In the genomic region with DNA sequence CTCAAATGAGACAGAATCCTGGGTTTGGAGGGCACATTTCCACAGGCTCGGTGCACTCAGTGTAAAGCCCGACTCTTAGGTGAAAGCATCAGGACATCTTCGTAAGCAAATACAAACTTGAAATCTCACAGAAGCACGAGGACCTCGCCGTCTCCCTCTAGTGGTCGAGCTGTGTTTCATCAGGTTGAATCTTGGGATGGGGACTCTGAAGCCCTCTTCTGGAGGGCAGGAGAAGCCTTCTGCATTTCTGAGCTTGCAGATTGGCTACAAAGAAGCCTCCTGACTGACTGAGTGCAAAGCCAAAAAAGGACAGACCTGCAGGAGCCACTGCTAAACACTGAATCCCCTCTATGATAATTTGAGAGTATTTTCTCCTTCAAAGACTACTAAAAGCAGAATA, we compare ENCODE assay signal across 9 mouse cellular contexts. TPM values are rescaled to one million over a fixed set of nuclear protein-coding genes. Genes with fewer than 3 reads are reported as not detected.
A peak's percentile ranks its signal among the peaks of the same experiment; 100 is the strongest.
DNase-seq lines count a peak whose midpoint lies in the region; TF ChIP-seq lines count a peak whose summit lies in the region.
"Had no signal": no experiment of that assay in that cellular context is flagged by ENCODE, and none has a peak within 500 bp of the region (broad histone marks: within the 10 kb centered on the region; RNA-seq: fewer than 3 reads in every experiment).

No protein-coding gene starts in this region.

- no peaks in the 10 kb centered on the region for H3K9me3 ChIP-seq in E14TG2a.4 (ENCODE audit: low read length)

- H3K4me1 ChIP-seq in E14TG2a.4 (replicated peaks; ENCODE audit: low read depth, low read length), result peaks cover 10% of the 10 kb centered on the region
- no peaks in the 10 kb centered on the region; the same call in 1 of the 2 replicates for H3K4me1 ChIP-seq in cortical plate, adult 2 months (ENCODE audit: control insufficient read depth, insufficient read depth, low read length)

- peak; percentile 70 for TF ChIP-seq CTCF in E14TG2a.4 (conservative IDR thresholded peaks at IDR 0.05; ENCODE audit: low read length)
- TF ChIP-seq CTCF in cortical plate, adult 2 months (IDR thresholded peaks at IDR 0.05; ENCODE audit: extremely low read depth, insufficient read depth, low read length), result peak; percentile 98

- TF ChIP-seq POLR2A in cortical plate, adult 2 months (IDR thresholded peaks at IDR 0.05; ENCODE audit: extremely low read depth, insufficient read depth, low read length), result no peak

- DNase-seq in adrenal gland, adult (ENCODE audit: inconsistent age in 2 of 2, low spot score in 1 of 2), result peak; percentile 66 to 87
- peak; percentile 38 for DNase-seq in gastrocnemius, postnatal 25 days
- peak; percentile 54 to 64 for DNase-seq in layer of hippocampus, adult 8-10 months (ENCODE audit: low spot score in 2 of 2)
- peak; percentile 78 for DNase-seq in lung, postnatal 25 days (ENCODE audit: low spot score)
- DNase-seq in right cerebral cortex, postnatal 36 days (ENCODE audit: low spot score in 2 of 2), result peak; percentile 32 to 55
- peak; percentile 64 to 72 for DNase-seq in urinary bladder, postnatal 4 days (ENCODE audit: low spot score in 2 of 2)

- no peak overlapping the region for H3K4me3 ChIP-seq in E14TG2a.4 (replicated peaks; ENCODE audit: low read length)
- no peak overlapping the region for H3K4me3 ChIP-seq in cortical plate, adult 2 months (ENCODE audit: insufficient read depth, low read length)

- no peaks in the 10 kb centered on the region for H3K36me3 ChIP-seq in E14TG2a.4 (ENCODE audit: insufficient read depth, low read length)

- H3K27ac ChIP-seq in cortical plate, adult 2 months (ENCODE audit: insufficient read depth, low read length), result no peak overlapping the region
- H3K27ac ChIP-seq: macrophage had no signal

- H3K27me3 ChIP-seq in E14TG2a.4 (ENCODE audit: insufficient read depth, low read length), result peaks cover 24% of the 10 kb centered on the region

RNA-seq across cellular contexts. Expression of gene Tmem252, which starts 39.2 kb away (rescaled TPM):
- polyA plus RNA-seq in cortical plate, adult 2 months (2012; rRNA removed), result 0.44 and 0.48 TPM in 2 replicates
- total RNA-seq in gastrocnemius, postnatal 25 days (2021), result under 1 TPM; 0.08 to 0.32 TPM
- total RNA-seq in layer of hippocampus, adult 8-10 months (2022), result under 1 TPM; 0.12 to 0.49 (median 0.39) TPM
- polyA plus RNA-seq: macrophage had no signal
